Mouse (Mus musculus) megakaryocyte progenitor cell, adult 5-6 weeks (primary cell): ENCODE data around the gene B4galnt1. TPM values are rescaled to one million over a fixed set of nuclear protein-coding genes. Genes with fewer than 3 reads are reported as not detected.

ENCODE experiments used
- ATAC-seq: replicated peaks from 2 replicates; pipeline ENCODE4 v1.8.0; 2016; ENCODE audit warnings: mild to moderate bottlenecking, moderate TSS enrichment, inconsistent platforms; ENCODE audit not compliant: poor library complexity
- total RNA-seq, 2 experiments: library from RNA; stranded (forward) in 1 of 2; stranded (reverse) in 1 of 2; fragments of 157-497, 149-512 nt in 1 of 2; fragments of 200-1000 nt in 1 of 2; gene quantifications; 2 replicates each; pipeline versions ENCODE4 v1.2.3 to v1.2.4; 2015 to 2017

B4galnt1 gene
- total RNA-seq, 2 experiments from 2014 or later = 139 to 219 TPM

- no peak for ATAC-seq
Observed at GRCm38 (mm10) chr10:127166771-127167613, 2.0 kb downstream of the B4galnt1 start.

GRCm38 (mm10) chr10:127167614-127168192 lies 2.7 kb downstream of the B4galnt1 start:
- ATAC-seq = no peak

GRCm38 (mm10) chr10:127170002-127170401 lies 5.0 kb downstream of the B4galnt1 start:
- ATAC-seq = no peak

GRCm38 (mm10) chr10:127170837-127171272 lies 5.8 kb downstream of the B4galnt1 start:
- ATAC-seq = peak; percentile 72

- no peak for ATAC-seq
Observed at GRCm38 (mm10) chr10:127171631-127172200, 6.7 kb downstream of the B4galnt1 start.

GRCm38 (mm10) chr10:127173148-127174065 lies 8.4 kb downstream of the B4galnt1 start:
- no peak for ATAC-seq

- ATAC-seq = no peak
Observed at GRCm38 (mm10) chr10:127174170-127174569, 9.1 kb downstream of the B4galnt1 start.

GRCm38 (mm10) chr10:127176228-127176627 lies 11.2 kb downstream of the B4galnt1 start:
- no peak for ATAC-seq

GRCm38 (mm10) chr10:127176756-127177155 lies 11.7 kb downstream of the B4galnt1 start:
- ATAC-seq = no peak

- ATAC-seq = no peak
Observed at GRCm38 (mm10) chr10:127177235-127177634, 12.2 kb downstream of the B4galnt1 start.

GRCm38 (mm10) chr10:127177719-127178118 lies 12.7 kb downstream of the B4galnt1 start:
- ATAC-seq = peak; percentile 77

GRCm38 (mm10) chr10:127178286-127179027 lies 13.4 kb downstream of the B4galnt1 start:
- peak; percentile 13; the same call in 1 of the 2 replicates for ATAC-seq

- ATAC-seq = no peak
Observed at GRCm38 (mm10) chr10:127179871-127180694, 15.1 kb downstream of the B4galnt1 start, which contains the start of gene Slc26a10. Gene Slc26a10, minus strand, starts transcription at chr10:127180645.

- no peak for ATAC-seq
Observed at GRCm38 (mm10) chr10:127180695-127181047, 15.6 kb downstream of the B4galnt1 start.

- no peak for ATAC-seq
Observed at GRCm38 (mm10) chr10:127181566-127181965, 16.5 kb downstream of the B4galnt1 start.

GRCm38 (mm10) chr10:127182624-127183023 lies 17.6 kb downstream of the B4galnt1 start:
- ATAC-seq = no peak

- peak; percentile 23 for ATAC-seq
Observed at GRCm38 (mm10) chr10:127183759-127184158, 18.7 kb downstream of the B4galnt1 start.

- ATAC-seq = no peak
Observed at GRCm38 (mm10) chr10:127185101-127185500, 20.1 kb downstream of the B4galnt1 start.

- no peak for ATAC-seq
Observed at GRCm38 (mm10) chr10:127185506-127185905, 20.5 kb downstream of the B4galnt1 start.
